Mouse (Mus musculus) midbrain, embryonic 16.5 days (tissue): ENCODE data around the gene Marf1. TPM values are rescaled to one million over a fixed set of nuclear protein-coding genes. Genes with fewer than 3 reads are reported as not detected.
A peak's percentile ranks its signal among the peaks of the same experiment; 100 is the strongest.

Experiments used
- ATAC-seq: fragments of 200-750 bp; cut with Nextera tagmentation; 2 replicates; pipeline ENCODE4 v1.8.0; 2017; ENCODE audit warnings: moderate TSS enrichment
- H3K27ac ChIP-seq: fragments of 300-500 bp; sonication (generic); 2 replicates; pipeline ENCODE4 v1.5.1; 2014; ENCODE audit warnings: mild to moderate bottlenecking, low read length, mixed read lengths
- H3K27me3 ChIP-seq: fragments of 300-500 bp; sonication (generic); 2 replicates; pipeline ENCODE4 v1.6.1; 2014; ENCODE audit warnings: low read depth, low read length, mixed read lengths; ENCODE audit not compliant: control insufficient read depth, insufficient read depth
- H3K36me3 ChIP-seq: fragments of 300-500 bp; sonication (generic); 2 replicates; pipeline ENCODE4 v1.6.1; 2014; ENCODE audit warnings: mild to moderate bottlenecking, low read length, moderate library complexity, mixed read lengths; ENCODE audit not compliant: control insufficient read depth, insufficient read depth
- H3K4me1 ChIP-seq: fragments of 300-500 bp; sonication (generic); 2 replicates; pipeline ENCODE4 v1.6.1; 2014; ENCODE audit warnings: mild to moderate bottlenecking, low read length, mixed read lengths; ENCODE audit not compliant: control insufficient read depth, insufficient read depth
- H3K4me2 ChIP-seq: fragments of 300-500 bp; sonication (generic); 2 replicates; pipeline ENCODE4 v1.6.1; 2014; ENCODE audit warnings: mild to moderate bottlenecking, low read length, mixed read lengths
- H3K4me3 ChIP-seq: fragments of 300-500 bp; sonication (generic); 2 replicates; pipeline ENCODE4 v1.5.1; 2014; ENCODE audit warnings: low read depth, mild to moderate bottlenecking, low read length, moderate library complexity, mixed read lengths
- H3K9ac ChIP-seq: fragments of 300-500 bp; sonication (generic); 2 replicates; pipeline ENCODE4 v1.6.1; 2014; ENCODE audit warnings: low read depth, low read length, mixed read lengths
- H3K9me3 ChIP-seq: fragments of 300-500 bp; sonication (generic); replicated peaks from 2 replicates; pipeline ENCODE4 v1.6.1; 2014; ENCODE audit warnings: mild to moderate bottlenecking, low read length, mixed read lengths; ENCODE audit not compliant: control insufficient read depth, poor library complexity, severe bottlenecking
- WGBS: fragments of 180-500 bp; shearing (Covaris S2); extraction: QIAGEN DNeasy Blood & Tissue Kit; methylation state at CpG from one replicate; pipeline ENCODE4 v1.1.7; 2014; 5-methylcytosine and 5-hydroxymethylcytosine counted together
- polyA plus RNA-seq: library from polyadenylated mRNA; unstranded; fragments of >200 nt; fragmentation: Nextera tagmentation; extraction: Ambion mirVana; gene quantifications from 2 replicates; pipeline ENCODE4 v1.2.1, GENCODE M21; 2015

Gene Marf1
- polyA plus RNA-seq, result 16.0 and 16.4 TPM in 2 replicates

- WGBS, result under 1% methylated on average over 30 of the region's 43 CpGs
- peak; percentile 61 for ATAC-seq
- Histone ChIP-seq H3K4me1 (peaks cover 13% of the 10 kb centered on the region), H3K9me3 (no peaks in the 10 kb centered on the region), H3K9ac (peak within 1 kb of the TSS; percentile 69), H3K4me3 (peak within 1 kb of the TSS; percentile 67), H3K27me3 (no peaks in the 10 kb centered on the region), H3K4me2 (peak within 1 kb of the TSS; percentile 97), H3K27ac (0 out of 2 replicates have a peak within 1 kb of the TSS, but pooled peaks have one; percentile 53), H3K36me3 (no peaks in the 10 kb centered on the region)
Measured at GRCm38 (mm10) chr16:14162988-14163416, at the start of gene Marf1, which contains the start of gene Nde1. Marf1 (minus strand) TSS chr16:14163351. Nde1 (plus strand) TSS chr16:14163275.

- H3K4me2 ChIP-seq, result no peak overlapping the region
- no peak overlapping the region for H3K4me3 ChIP-seq
- no peaks in the 10 kb centered on the region for H3K9me3 ChIP-seq
- H3K27ac ChIP-seq, result no peak overlapping the region
- no peaks in the 10 kb centered on the region for H3K36me3 ChIP-seq
- WGBS, result 75% methylated on average over 4 of the region's 4 CpGs
- no peak for ATAC-seq
- no peak overlapping the region for H3K9ac ChIP-seq
- no peaks in the 10 kb centered on the region for H3K27me3 ChIP-seq
- no peaks in the 10 kb centered on the region for H3K4me1 ChIP-seq
Measured at GRCm38 (mm10) chr16:14198798-14199197, 35.6 kb upstream of the Marf1 start.

GRCm38 (mm10) chr16:14195427-14195826 lies 32.3 kb upstream of the Marf1 start:
- no peak overlapping the region for H3K27ac ChIP-seq
- no peak for ATAC-seq
- H3K9me3 ChIP-seq, result no peaks in the 10 kb centered on the region
- no peak overlapping the region for H3K9ac ChIP-seq
- no peaks in the 10 kb centered on the region for H3K4me1 ChIP-seq
- WGBS, result 29% methylated on average over 1 of the region's 1 CpGs
- no peak overlapping the region for H3K4me2 ChIP-seq
- no peak overlapping the region for H3K4me3 ChIP-seq
- H3K36me3 ChIP-seq, result no peaks in the 10 kb centered on the region
- H3K27me3 ChIP-seq, result no peaks in the 10 kb centered on the region

- Histone ChIP-seq H3K27me3 (no peaks in the 10 kb centered on the region), H3K4me3 (no peak overlapping the region), H3K4me1 (no peaks in the 10 kb centered on the region), H3K27ac (no peak overlapping the region), H3K9ac (no peak overlapping the region), H3K4me2 (no peak overlapping the region), H3K9me3 (no peaks in the 10 kb centered on the region), H3K36me3 (no peaks in the 10 kb centered on the region)
- no peak for ATAC-seq
- WGBS, result 49% methylated on average over 9 of the region's 9 CpGs
Measured at GRCm38 (mm10) chr16:14194164-14194950, 31.2 kb upstream of the Marf1 start.

GRCm38 (mm10) chr16:14185516-14185915 lies 22.4 kb upstream of the Marf1 start:
- H3K9ac ChIP-seq, result no peak overlapping the region
- H3K4me1 ChIP-seq, result no peaks in the 10 kb centered on the region
- 95% methylated on average over 5 of the region's 5 CpGs for WGBS
- no peak overlapping the region for H3K4me2 ChIP-seq
- no peaks in the 10 kb centered on the region for H3K27me3 ChIP-seq
- no peak overlapping the region for H3K4me3 ChIP-seq
- no peaks in the 10 kb centered on the region for H3K9me3 ChIP-seq
- no peak for ATAC-seq
- H3K27ac ChIP-seq, result no peak overlapping the region
- no peaks in the 10 kb centered on the region for H3K36me3 ChIP-seq

- Histone ChIP-seq H3K4me1 (no peaks in the 10 kb centered on the region), H3K27me3 (no peaks in the 10 kb centered on the region), H3K4me3 (no peak overlapping the region), H3K4me2 (no peak overlapping the region), H3K9ac (no peak overlapping the region), H3K36me3 (no peaks in the 10 kb centered on the region), H3K27ac (no peak overlapping the region), H3K9me3 (no peaks in the 10 kb centered on the region)
- ATAC-seq, result no peak
- WGBS, result 80% methylated on average over 1 of the region's 1 CpGs
Measured at GRCm38 (mm10) chr16:14183856-14184255, 20.7 kb upstream of the Marf1 start.

GRCm38 (mm10) chr16:14182360-14182759 lies 19.2 kb upstream of the Marf1 start:
- no peaks in the 10 kb centered on the region for H3K4me1 ChIP-seq
- H3K27me3 ChIP-seq, result no peaks in the 10 kb centered on the region
- H3K27ac ChIP-seq, result no peak overlapping the region
- no peak for ATAC-seq
- H3K36me3 ChIP-seq, result no peaks in the 10 kb centered on the region
- H3K9ac ChIP-seq, result no peak overlapping the region
- H3K4me3 ChIP-seq, result no peak overlapping the region
- no peak overlapping the region for H3K4me2 ChIP-seq
- no peaks in the 10 kb centered on the region for H3K9me3 ChIP-seq
- 96% methylated on average over 5 of the region's 5 CpGs for WGBS

GRCm38 (mm10) chr16:14180163-14180733 lies 17.1 kb upstream of the Marf1 start:
- H3K4me1 ChIP-seq, result no peaks in the 10 kb centered on the region
- H3K4me3 ChIP-seq, result no peak overlapping the region
- H3K27me3 ChIP-seq, result no peaks in the 10 kb centered on the region
- H3K4me2 ChIP-seq, result no peak overlapping the region
- no peak overlapping the region for H3K27ac ChIP-seq
- no peaks in the 10 kb centered on the region for H3K9me3 ChIP-seq
- 86% methylated on average over 6 of the region's 6 CpGs for WGBS
- ATAC-seq, result no peak
- H3K36me3 ChIP-seq, result no peaks in the 10 kb centered on the region
- no peak overlapping the region for H3K9ac ChIP-seq

GRCm38 (mm10) chr16:14178041-14178440 lies 14.9 kb upstream of the Marf1 start:
- H3K27ac ChIP-seq, result no peak overlapping the region
- no peak overlapping the region for H3K9ac ChIP-seq
- H3K4me2 ChIP-seq, result no peak overlapping the region
- H3K36me3 ChIP-seq, result no peaks in the 10 kb centered on the region
- H3K9me3 ChIP-seq, result no peaks in the 10 kb centered on the region
- no peaks in the 10 kb centered on the region for H3K27me3 ChIP-seq
- WGBS, result 83% methylated on average over 3 of the region's 3 CpGs
- no peak for ATAC-seq
- H3K4me1 ChIP-seq, result no peaks in the 10 kb centered on the region
- H3K4me3 ChIP-seq, result no peak overlapping the region
